Mouse (Mus musculus) heart, embryonic 14.5 days (tissue): Measurements from ENCODE around the gene Selenbp1. TPM values are rescaled to one million over a fixed set of nuclear protein-coding genes. Genes with fewer than 3 reads are reported as not detected.
"Not testable (repeated sequence)": the region's sequence is repeated elsewhere in the genome, so short reads cannot be mapped to it uniquely, and the experiment has no call there.

Experiments
- ATAC-seq: fragments of 200-750 bp; cut with Nextera tagmentation; 2 replicates; pipeline ENCODE4 v1.8.0; 2017; ENCODE audit warnings: low read depth, moderate TSS enrichment; ENCODE audit not compliant: insufficient number of reproducible peaks, insufficient read depth, low FRiP score
- H3K27ac ChIP-seq, 2 experiments: fragments of 200-500 bp in 1 of 2; fragments of 300-500 bp in 1 of 2; sonication (generic) in 1 of 2; replicated peaks in 1 of 2; 2 replicates each; pipeline ENCODE4 v1.5.1; 2012 to 2014; ENCODE audit warnings: low read depth in 2 of 2, low read length in 2 of 2, control low read depth in 1 of 2, mild to moderate bottlenecking in 1 of 2, mixed read lengths in 1 of 2; ENCODE audit not compliant: control insufficient read depth in 1 of 2, insufficient read depth in 1 of 2
- H3K27me3 ChIP-seq: fragments of 300-500 bp; sonication (generic); 2 replicates; pipeline ENCODE4 v1.6.1; 2014; ENCODE audit warnings: mild to moderate bottlenecking, low read length, control low read depth; ENCODE audit not compliant: control insufficient read depth, insufficient read depth
- H3K36me3 ChIP-seq: fragments of 300-500 bp; sonication (generic); 2 replicates; pipeline ENCODE4 v1.6.1; 2014; ENCODE audit warnings: mild to moderate bottlenecking, control low read depth, low read length, mixed read lengths; ENCODE audit not compliant: control insufficient read depth, insufficient read depth
- H3K4me1 ChIP-seq, 2 experiments: fragments of 200-500 bp in 1 of 2; fragments of 300-500 bp in 1 of 2; sonication (generic) in 1 of 2; 2 replicates each; pipeline ENCODE4 v1.6.1; 2012 to 2014; ENCODE audit warnings: low read length in 2 of 2, control low read depth in 1 of 2, mixed read lengths in 1 of 2; ENCODE audit not compliant: control insufficient read depth in 2 of 2, insufficient read depth in 2 of 2
- H3K4me2 ChIP-seq: fragments of 300-500 bp; sonication (generic); 2 replicates; pipeline ENCODE4 v1.6.1; 2014; ENCODE audit warnings: mild to moderate bottlenecking, low read length
- H3K4me3 ChIP-seq, 2 experiments: fragments of 200-500 bp in 1 of 2; fragments of 300-500 bp in 1 of 2; sonication (generic) in 1 of 2; 2 replicates each; pipeline ENCODE4 v1.5.1; 2012 to 2014; ENCODE audit warnings: low read length in 2 of 2, mild to moderate bottlenecking in 2 of 2, control low read depth in 1 of 2, low read depth in 1 of 2, moderate library complexity in 1 of 2; ENCODE audit not compliant: control insufficient read depth in 1 of 2, insufficient read depth in 1 of 2
- H3K9ac ChIP-seq: fragments of 300-500 bp; sonication (generic); 2 replicates; pipeline ENCODE4 v1.6.1; 2014; ENCODE audit warnings: mild to moderate bottlenecking, low read length
- H3K9me3 ChIP-seq: fragments of 300-500 bp; sonication (generic); 2 replicates; pipeline ENCODE4 v1.6.1; 2016; ENCODE audit warnings: low read length, control low read depth; ENCODE audit not compliant: control insufficient read depth
- WGBS: fragments of 180-500 bp; shearing (Covaris S2); extraction: QIAGEN DNeasy Blood & Tissue Kit; methylation state at CpG from one replicate; pipeline ENCODE4 v1.1.7; 2014; 5-methylcytosine and 5-hydroxymethylcytosine counted together
- polyA plus RNA-seq: library from polyadenylated mRNA; unstranded; fragments of >200 nt; fragmentation: Nextera tagmentation; extraction: Ambion mirVana; gene quantifications from 2 replicates; pipeline ENCODE4 v1.2.1, GENCODE M21; 2014

Gene Selenbp1
- polyA plus RNA-seq, 1 experiment from 2014 or later, result 74.5 TPM

DNA sequence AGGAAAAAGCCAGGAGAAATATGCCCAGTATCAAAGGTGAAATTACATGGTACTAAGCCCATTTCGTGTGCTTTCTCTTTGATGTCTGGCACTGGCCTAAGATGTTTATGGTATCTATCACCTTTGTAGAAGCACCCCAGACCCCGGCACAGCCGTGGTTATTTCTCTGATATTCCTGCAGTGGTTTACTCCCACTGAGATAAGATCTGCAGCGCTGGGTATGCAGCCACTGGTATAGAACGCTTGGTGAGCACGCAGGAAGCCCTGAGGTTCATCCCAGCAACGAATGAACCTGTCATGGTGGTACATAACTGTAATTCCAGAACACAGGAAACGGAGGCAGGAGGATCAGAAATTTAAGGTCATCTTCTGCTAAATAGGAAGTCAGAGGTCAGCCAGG, 8.2 kb upstream of the Selenbp1 start:
- Histone ChIP-seq H3K4me3 (no peak overlapping the region), H3K9me3 (no peaks in the 10 kb centered on the region), H3K9ac (no peak overlapping the region), H3K27me3 (no peaks in the 10 kb centered on the region), H3K4me2 (no peak overlapping the region), H3K4me1 (no peaks in the 10 kb centered on the region; a peak in 1 of 4 replicates), H3K27ac (no peak overlapping the region), H3K36me3 (no peaks in the 10 kb centered on the region)
- WGBS, result 62% methylated on average over 8 of the region's 8 CpGs
- no peak for ATAC-seq

GRCm38 (mm10) chr3:94926301-94926736, 6.5 kb upstream of the Selenbp1 start:
- 16% methylated on average over 4 of the region's 4 CpGs for WGBS
- H3K27me3 ChIP-seq, H3K36me3 ChIP-seq, H3K4me1 ChIP-seq, ATAC-seq, H3K9ac ChIP-seq, H3K4me2 ChIP-seq, H3K4me3 ChIP-seq, H3K9me3 ChIP-seq, H3K27ac ChIP-seq: not testable (repeated sequence)

DNA sequence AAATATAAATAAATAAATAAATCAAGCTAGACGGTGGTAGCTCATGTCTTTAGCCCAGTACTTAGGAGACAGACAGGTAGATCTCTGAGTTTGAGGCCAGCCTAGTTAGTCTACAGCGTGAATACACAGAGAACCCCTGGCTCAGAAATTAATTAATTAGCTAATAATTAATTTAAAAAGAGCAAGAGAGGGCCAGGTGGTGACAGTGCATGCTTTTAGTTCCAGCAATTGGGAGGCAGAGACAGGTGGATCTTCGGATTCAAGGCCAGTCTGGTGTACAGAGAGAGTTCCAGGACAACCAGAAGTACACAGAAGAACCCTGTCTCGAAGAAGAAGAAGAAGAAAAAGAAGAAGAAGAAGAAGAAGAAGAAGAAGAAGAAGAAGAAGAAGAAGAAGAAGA, 3.9 kb upstream of the Selenbp1 start:
- not testable (repeated sequence) for H3K27me3 ChIP-seq, H3K9me3 ChIP-seq, H3K4me2 ChIP-seq, H3K27ac ChIP-seq, H3K9ac ChIP-seq, H3K4me3 ChIP-seq, H3K36me3 ChIP-seq, ATAC-seq
- H3K4me1 ChIP-seq, result peaks cover 8 to 10% of the 10 kb centered on the region in 2 experiments
- 76% methylated on average over 4 of the region's 4 CpGs for WGBS

GRCm38 (mm10) chr3:94930386-94931266, 2.2 kb upstream of the Selenbp1 start:
- not testable (repeated sequence) for H3K27me3 ChIP-seq, H3K4me2 ChIP-seq, ATAC-seq, H3K9ac ChIP-seq, H3K36me3 ChIP-seq, H3K9me3 ChIP-seq, H3K27ac ChIP-seq, H3K4me3 ChIP-seq
- peaks cover 8 to 10% of the 10 kb centered on the region in 2 experiments for H3K4me1 ChIP-seq
- WGBS, result 41% methylated on average over 7 of the region's 7 CpGs

DNA sequence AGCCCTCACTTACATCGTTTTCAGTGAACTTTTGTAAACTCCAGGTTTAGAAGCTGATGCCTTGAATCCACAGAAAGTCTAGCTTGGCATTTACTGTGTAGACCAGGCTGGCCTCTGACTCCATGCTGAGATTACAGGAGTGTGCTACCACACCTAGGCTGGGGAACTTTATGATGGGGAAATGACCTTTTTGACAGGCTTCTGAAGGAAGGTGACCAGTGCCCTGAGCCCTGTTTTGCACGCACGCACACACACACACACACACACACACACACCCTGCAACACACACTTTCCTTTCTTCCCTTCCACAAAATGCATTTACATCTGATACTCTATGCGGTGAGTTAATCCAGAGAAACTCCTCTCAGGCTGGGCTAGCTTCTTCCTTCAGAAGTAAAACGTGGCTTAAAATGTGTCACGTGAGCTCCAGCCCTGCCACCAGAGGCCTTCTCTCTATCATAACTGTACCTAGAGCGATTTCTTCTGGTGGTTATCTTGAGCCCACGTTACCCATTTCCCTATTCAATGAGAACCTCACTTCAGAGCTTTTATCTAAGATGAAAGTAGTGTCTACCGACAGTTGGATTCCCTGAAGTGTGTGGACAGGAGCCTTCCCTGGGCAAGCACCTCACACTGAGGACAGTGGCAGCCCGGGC, 1.3 kb upstream of the Selenbp1 start:
- ATAC-seq, H3K9ac ChIP-seq, H3K27ac ChIP-seq, H3K9me3 ChIP-seq, H3K4me3 ChIP-seq, H3K27me3 ChIP-seq, H3K4me2 ChIP-seq, H3K36me3 ChIP-seq: not testable (repeated sequence)
- H3K4me1 ChIP-seq, result peaks cover 8 to 12% of the 10 kb centered on the region in 2 experiments
- WGBS, result 60% methylated on average over 10 of the region's 10 CpGs

GRCm38 (mm10) chr3:94932279-94932678, 577 bp upstream of the Selenbp1 start:
- Histone ChIP-seq H3K4me2 (peak overlapping the region; percentile 73; the same call in 1 of the 2 replicates), H3K4me1 (peaks cover 8 to 12% of the 10 kb centered on the region in 2 experiments), H3K27ac (peak overlapping the region; percentile 86 to 94)
- not testable (repeated sequence) for H3K4me3 ChIP-seq, H3K9ac ChIP-seq, H3K27me3 ChIP-seq, H3K9me3 ChIP-seq, H3K36me3 ChIP-seq, ATAC-seq
- 63% methylated on average over 2 of the region's 2 CpGs for WGBS

GRCm38 (mm10) chr3:94933604-94934003, 748 bp downstream of the Selenbp1 start:
- not testable (repeated sequence) for H3K9me3 ChIP-seq, H3K36me3 ChIP-seq, ATAC-seq, H3K27me3 ChIP-seq, H3K9ac ChIP-seq
- WGBS, result no CpG with 5 or more reads among the region's 2 CpGs
- peak overlapping the region; percentile 73 for H3K4me2 ChIP-seq
- peaks cover 8 to 12% of the 10 kb centered on the region in 2 experiments for H3K4me1 ChIP-seq
- H3K27ac ChIP-seq, result peak overlapping the region; percentile 49 to 94; a peak in 3 of 4 replicates
- H3K4me3 ChIP-seq, result peak overlapping the region; percentile 44 to 56; a peak in 1 of 4 replicates
